Mouse (Mus musculus) monocyte, adult 2 months (primary cell): ENCODE results near the gene Col28a1.
"Not testable (repeated sequence)": the region's sequence is repeated elsewhere in the genome, so short reads cannot be mapped to it uniquely, and the experiment has no call there.

Experiments used
- DNase-seq, 2 experiments: peaks; one replicate each; pipeline ENCODE4 v3.0.0; 2022; ENCODE audit warnings: low spot score in 2 of 2, low read depth in 1 of 2

The Col28a1 gene

GRCm38 (mm10) chr6:8025332-8026129 is 166.9 kb downstream of the Col28a1 start:
- DNase-seq, result no peak

GRCm38 (mm10) chr6:8023527-8023926 is 168.9 kb downstream of the Col28a1 start:
- no peak for DNase-seq

GRCm38 (mm10) chr6:7994736-7995135 is 197.7 kb downstream of the Col28a1 start:
- DNase-seq, result no peak

- DNase-seq, result peak in 1 of 2 experiments; percentile 6
These were observed 208.8 kb downstream of the Col28a1 start for GRCm38 (mm10) chr6:7983646-7983979.

- not testable (repeated sequence) for DNase-seq
These were observed 209.3 kb downstream of the Col28a1 start for GRCm38 (mm10) chr6:7982958-7983645.

- DNase-seq, result no peak
These were observed 221.2 kb downstream of the Col28a1 start for GRCm38 (mm10) chr6:7971020-7971760.

GRCm38 (mm10) chr6:7969376-7969775 is 223.0 kb downstream of the Col28a1 start:
- DNase-seq, result no peak

- DNase-seq, result no peak
These were observed 226.4 kb downstream of the Col28a1 start for GRCm38 (mm10) chr6:7965833-7966522.

- DNase-seq, result no peak
These were observed 229.7 kb downstream of the Col28a1 start for GRCm38 (mm10) chr6:7962749-7963148.

- no peak for DNase-seq
These were observed 240.2 kb downstream of the Col28a1 start for GRCm38 (mm10) chr6:7952208-7952607.

- no peak for DNase-seq
These were observed 240.6 kb downstream of the Col28a1 start for GRCm38 (mm10) chr6:7951778-7952177.
